Mouse (Mus musculus) heart, embryonic 12.5 days (tissue): Measurements from ENCODE around the gene Kctd3. TPM values are rescaled to one million over a fixed set of nuclear protein-coding genes. Genes with fewer than 3 reads are reported as not detected.

Experiments used
- ATAC-seq: fragments of 200-750 bp; cut with Nextera tagmentation; 2 replicates; pipeline ENCODE4 v1.8.0; 2017; ENCODE audit warnings: moderate TSS enrichment, moderate library complexity; ENCODE audit not compliant: insufficient number of reproducible peaks, low FRiP score
- H3K27ac ChIP-seq: fragments of 300-500 bp; sonication (generic); 2 replicates; pipeline ENCODE4 v1.5.1; 2016; ENCODE audit warnings: mild to moderate bottlenecking, moderate library complexity; ENCODE audit not compliant: poor library complexity, severe bottlenecking
- H3K27me3 ChIP-seq: fragments of 300-500 bp; sonication (generic); replicated peaks from 2 replicates; pipeline ENCODE4 v1.6.1; 2016; ENCODE audit warnings: mild to moderate bottlenecking, moderate library complexity
- H3K36me3 ChIP-seq: fragments of 300-500 bp; sonication (generic); 2 replicates; pipeline ENCODE4 v1.6.1; 2016; ENCODE audit warnings: mild to moderate bottlenecking, moderate library complexity
- H3K4me1 ChIP-seq: fragments of 300-500 bp; sonication (generic); replicated peaks from 2 replicates; pipeline ENCODE4 v1.6.1; 2016; ENCODE audit warnings: mild to moderate bottlenecking
- H3K4me2 ChIP-seq: fragments of 300-500 bp; sonication (generic); 2 replicates; pipeline ENCODE4 v1.6.1; 2016; ENCODE audit warnings: mild to moderate bottlenecking, moderate library complexity
- H3K4me3 ChIP-seq: fragments of 300-500 bp; sonication (generic); 2 replicates; pipeline ENCODE4 v1.5.1; 2016; ENCODE audit warnings: mild to moderate bottlenecking
- H3K9ac ChIP-seq: fragments of 300-500 bp; sonication (generic); 2 replicates; pipeline ENCODE4 v1.6.1; 2016; ENCODE audit warnings: mild to moderate bottlenecking, moderate library complexity
- H3K9me3 ChIP-seq: fragments of 300-500 bp; sonication (generic); replicated peaks from 2 replicates; pipeline ENCODE4 v1.6.1; 2016; ENCODE audit warnings: mild to moderate bottlenecking, moderate library complexity
- WGBS: fragments of 180-500 bp; shearing (Covaris S2); methylation state at CpG from one replicate; pipeline ENCODE4 v1.1.7; 2016; 5-methylcytosine and 5-hydroxymethylcytosine counted together
- polyA plus RNA-seq: library from polyadenylated mRNA; unstranded; fragments of >200 nt; fragmentation: Nextera tagmentation; extraction: Ambion mirVana; gene quantifications from 2 replicates; pipeline ENCODE4 v1.2.1, GENCODE M21; 2016

Kctd3 gene
- 28.0 and 28.7 TPM in 2 replicates for polyA plus RNA-seq

DNA sequence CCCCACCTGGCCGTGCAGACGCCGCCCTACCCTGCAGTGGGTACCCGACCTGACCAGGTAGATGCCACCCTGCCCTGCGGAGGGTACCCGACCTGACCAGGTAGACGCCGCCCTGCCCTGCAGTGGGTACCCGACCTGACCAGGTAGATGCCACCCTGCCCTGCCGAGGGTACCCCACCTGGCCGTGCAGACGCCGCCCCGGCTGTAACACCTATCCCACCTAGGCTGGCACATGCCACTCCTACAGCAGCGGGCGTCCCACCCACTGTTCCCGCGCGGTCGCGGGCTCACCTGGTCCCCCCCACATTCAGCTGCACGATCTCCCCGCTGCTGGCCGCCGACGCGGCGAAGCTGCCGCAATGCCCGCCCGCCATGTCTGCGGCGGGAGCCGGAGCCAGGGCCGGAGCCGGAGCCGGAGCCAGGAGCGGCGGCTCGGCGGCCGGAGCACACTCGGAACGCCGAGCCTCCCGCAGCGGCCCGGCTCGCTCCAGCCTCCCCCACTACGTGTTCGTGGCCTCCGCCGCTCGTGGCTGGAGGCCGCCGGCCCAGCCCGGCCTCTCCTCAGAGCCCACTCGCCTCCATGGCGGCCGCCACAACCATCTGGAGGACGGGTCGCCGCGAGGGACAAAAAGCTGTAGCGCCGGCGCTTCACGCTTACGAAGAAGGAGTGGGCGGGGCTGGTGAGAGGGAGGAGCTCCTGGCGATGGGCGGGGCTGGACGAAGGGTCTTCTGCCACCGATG is at the start of gene Kctd3:
Gene Kctd3, minus strand, starts transcription at position 603 of the 741 bp plus-strand sequence.
- no peaks in the 10 kb centered on the region for H3K9me3 ChIP-seq
- peak within 1 kb of the TSS; percentile 93 for H3K9ac ChIP-seq
- no peaks in the 10 kb centered on the region for H3K27me3 ChIP-seq
- 0 out of 2 replicates have a peak within 1 kb of the TSS, but pooled peaks have one; percentile 18 for H3K27ac ChIP-seq
- peaks cover 30% of the 10 kb centered on the region for H3K4me1 ChIP-seq
- ATAC-seq, result peak; percentile 95
- H3K4me3 ChIP-seq, result peak within 1 kb of the TSS; percentile 96
- WGBS, result under 1% methylated on average over 74 of the region's 74 CpGs
- H3K36me3 ChIP-seq, result peaks cover 7% of the 10 kb centered on the region
- peak within 1 kb of the TSS; percentile 98 for H3K4me2 ChIP-seq

DNA sequence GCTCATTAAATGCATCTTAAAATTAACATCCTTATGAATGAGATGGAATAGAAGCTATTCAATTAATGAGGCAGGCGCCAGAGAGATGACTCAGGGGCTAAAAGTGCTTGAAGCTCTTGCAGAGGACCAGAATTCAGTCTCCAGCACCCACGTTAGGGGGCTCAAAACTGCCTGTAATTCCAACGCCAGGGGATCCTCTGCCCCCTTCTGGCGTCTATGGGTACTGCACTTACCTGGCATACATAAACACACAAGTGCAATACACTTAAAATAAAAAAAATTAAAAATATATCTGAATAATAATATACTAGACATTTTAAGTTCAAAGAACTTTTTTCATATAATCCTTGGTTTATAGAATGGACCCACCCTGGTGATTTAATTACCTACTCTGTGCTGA is 49.8 kb upstream of the Kctd3 start:
- Histone ChIP-seq H3K9ac (no peak overlapping the region), H3K4me1 (no peaks in the 10 kb centered on the region), H3K4me2 (no peak overlapping the region), H3K27me3 (no peaks in the 10 kb centered on the region), H3K4me3 (no peak overlapping the region), H3K9me3 (0 out of 2 replicates have a peak, but pooled peaks cover 2% of the 10 kb centered on the region), H3K36me3 (no peaks in the 10 kb centered on the region), H3K27ac (no peak overlapping the region)
- ATAC-seq, result no peak
- 55% methylated on average over 4 of the region's 4 CpGs for WGBS

DNA sequence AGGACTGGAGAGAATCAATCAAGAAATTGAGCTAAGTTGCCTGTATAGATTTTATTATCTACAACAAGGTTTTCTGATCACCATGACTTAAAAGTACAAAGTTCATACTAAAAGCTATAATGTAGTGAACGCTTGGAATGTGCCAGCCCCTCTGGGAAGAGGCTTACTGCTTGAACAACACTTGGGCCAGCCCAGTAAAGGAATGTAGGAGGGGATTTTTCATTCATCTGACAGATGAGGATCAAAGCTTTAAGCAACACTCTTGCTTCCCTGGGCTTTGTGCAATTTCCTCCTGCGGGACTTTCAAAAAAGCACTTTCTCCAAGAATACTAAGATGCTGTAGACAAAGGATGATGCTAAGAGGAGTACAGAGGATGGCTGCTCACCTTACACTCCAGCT is 48.3 kb upstream of the Kctd3 start:
- Histone ChIP-seq H3K4me3 (no peak overlapping the region), H3K4me2 (no peak overlapping the region), H3K9me3 (0 out of 2 replicates have a peak, but pooled peaks cover 2% of the 10 kb centered on the region), H3K36me3 (no peaks in the 10 kb centered on the region), H3K9ac (no peak overlapping the region), H3K27me3 (no peaks in the 10 kb centered on the region), H3K27ac (no peak overlapping the region), H3K4me1 (no peaks in the 10 kb centered on the region)
- 53% methylated on average over 2 of the region's 2 CpGs for WGBS
- no peak for ATAC-seq

DNA sequence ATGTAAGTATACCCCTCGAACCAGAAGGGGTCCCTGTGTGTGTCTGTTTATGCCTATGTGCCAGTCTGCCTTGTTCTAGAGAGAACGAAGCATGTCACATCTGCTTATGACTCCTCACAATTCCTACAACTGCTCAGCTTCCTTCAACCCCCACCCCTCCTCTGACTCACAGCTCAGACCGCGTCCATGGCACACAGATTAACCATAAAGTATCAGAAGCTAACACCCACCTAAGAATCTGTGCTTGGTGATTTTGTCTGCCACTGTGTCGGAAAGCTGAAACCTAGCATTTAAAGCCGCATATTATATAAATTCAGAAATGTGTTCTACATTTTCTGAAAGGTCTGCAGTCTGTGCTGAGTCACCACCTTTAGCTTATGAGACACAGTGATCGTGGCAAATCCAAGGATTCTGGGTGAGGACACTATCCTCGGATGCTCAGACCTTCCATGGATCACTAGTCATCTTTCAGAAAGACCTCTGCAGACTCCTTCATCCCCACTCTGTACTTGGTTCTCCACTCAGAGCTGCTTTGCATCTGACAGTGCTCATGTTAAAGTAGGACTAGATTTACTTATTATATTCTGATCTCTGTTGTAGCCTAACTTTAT is 47.4 kb upstream of the Kctd3 start:
- H3K4me1 ChIP-seq, result 0 out of 2 replicates have a peak, but pooled peaks cover 3% of the 10 kb centered on the region
- no peak overlapping the region for H3K9ac ChIP-seq
- no peaks in the 10 kb centered on the region for H3K27me3 ChIP-seq
- H3K36me3 ChIP-seq, result no peaks in the 10 kb centered on the region
- WGBS, result 78% methylated on average over 8 of the region's 8 CpGs
- H3K9me3 ChIP-seq, result 0 out of 2 replicates have a peak, but pooled peaks cover 2% of the 10 kb centered on the region
- H3K4me3 ChIP-seq, result no peak overlapping the region
- ATAC-seq, result no peak
- H3K4me2 ChIP-seq, result no peak overlapping the region
- H3K27ac ChIP-seq, result no peak overlapping the region

GRCm38 (mm10) chr1:189054191-189054590 is 46.5 kb upstream of the Kctd3 start:
- Histone ChIP-seq H3K9ac (no peak overlapping the region), H3K4me2 (no peak overlapping the region), H3K9me3 (0 out of 2 replicates have a peak, but pooled peaks cover 2% of the 10 kb centered on the region), H3K4me3 (no peak overlapping the region), H3K27me3 (no peaks in the 10 kb centered on the region), H3K27ac (no peak overlapping the region), H3K4me1 (0 out of 2 replicates have a peak, but pooled peaks cover 3% of the 10 kb centered on the region), H3K36me3 (no peaks in the 10 kb centered on the region)
- 60% methylated on average over 5 of the region's 5 CpGs for WGBS
- no peak for ATAC-seq

- Histone ChIP-seq H3K4me2 (no peak overlapping the region), H3K27ac (no peak overlapping the region), H3K36me3 (no peaks in the 10 kb centered on the region), H3K27me3 (no peaks in the 10 kb centered on the region), H3K4me1 (0 out of 2 replicates have a peak, but pooled peaks cover 3% of the 10 kb centered on the region), H3K9me3 (no peaks in the 10 kb centered on the region), H3K9ac (no peak overlapping the region), H3K4me3 (no peak overlapping the region)
- ATAC-seq, result no peak
- WGBS, result 83% methylated on average over 4 of the region's 4 CpGs
Observed at GRCm38 (mm10) chr1:189052189-189052588, 44.5 kb upstream of the Kctd3 start.

DNA sequence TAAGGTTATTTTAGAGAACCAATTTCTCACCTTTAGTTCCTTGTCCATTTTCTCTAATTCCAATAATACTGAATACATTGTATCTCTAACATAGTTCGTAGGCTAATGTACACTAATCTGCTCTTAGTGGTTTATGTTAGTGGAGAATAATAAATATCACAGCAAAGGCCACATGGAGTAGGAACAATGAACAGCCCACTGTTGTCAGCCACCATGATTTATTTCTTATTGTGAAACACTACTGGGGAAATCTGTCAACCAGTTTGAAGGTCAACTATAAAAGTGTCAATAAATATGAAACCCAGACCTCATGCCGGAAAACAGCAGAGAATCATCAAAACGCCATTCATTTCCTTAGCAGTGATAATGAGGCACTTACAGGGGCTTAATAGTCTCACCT is 42.5 kb upstream of the Kctd3 start:
- H3K4me3 ChIP-seq, result no peak overlapping the region
- 76% methylated on average over 3 of the region's 3 CpGs for WGBS
- H3K36me3 ChIP-seq, result no peaks in the 10 kb centered on the region
- peaks cover 3% of the 10 kb centered on the region; the same call in 1 of the 2 replicates for H3K4me1 ChIP-seq
- ATAC-seq, result no peak
- no peak overlapping the region for H3K27ac ChIP-seq
- H3K27me3 ChIP-seq, result no peaks in the 10 kb centered on the region
- no peaks in the 10 kb centered on the region for H3K9me3 ChIP-seq
- H3K4me2 ChIP-seq, result no peak overlapping the region
- no peak overlapping the region for H3K9ac ChIP-seq

GRCm38 (mm10) chr1:189048331-189048730 is 40.7 kb upstream of the Kctd3 start:
- Histone ChIP-seq H3K9ac (no peak overlapping the region), H3K4me2 (no peak overlapping the region), H3K9me3 (no peaks in the 10 kb centered on the region), H3K36me3 (no peaks in the 10 kb centered on the region), H3K27ac (no peak overlapping the region), H3K27me3 (no peaks in the 10 kb centered on the region), H3K4me1 (peaks cover 3% of the 10 kb centered on the region; the same call in 1 of the 2 replicates), H3K4me3 (no peak overlapping the region)
- ATAC-seq, result no peak
- WGBS, result 77% methylated on average over 2 of the region's 2 CpGs

- Histone ChIP-seq H3K27me3 (no peaks in the 10 kb centered on the region), H3K9ac (no peak overlapping the region), H3K4me3 (no peak overlapping the region), H3K9me3 (no peaks in the 10 kb centered on the region), H3K36me3 (no peaks in the 10 kb centered on the region), H3K4me1 (peaks cover 3% of the 10 kb centered on the region; the same call in 1 of the 2 replicates), H3K27ac (no peak overlapping the region), H3K4me2 (no peak overlapping the region)
- WGBS, result 54% methylated on average over 3 of the region's 3 CpGs
- no peak for ATAC-seq
Observed at GRCm38 (mm10) chr1:189047918-189048317, 40.3 kb upstream of the Kctd3 start.

GRCm38 (mm10) chr1:189046831-189047230 is 39.2 kb upstream of the Kctd3 start:
- Histone ChIP-seq H3K27me3 (no peaks in the 10 kb centered on the region), H3K4me3 (no peak overlapping the region), H3K9me3 (no peaks in the 10 kb centered on the region), H3K4me2 (no peak overlapping the region), H3K4me1 (peaks cover 3% of the 10 kb centered on the region; the same call in 1 of the 2 replicates), H3K9ac (no peak overlapping the region), H3K27ac (no peak overlapping the region), H3K36me3 (no peaks in the 10 kb centered on the region)
- no peak for ATAC-seq
- WGBS, result 48% methylated on average over 3 of the region's 3 CpGs

DNA sequence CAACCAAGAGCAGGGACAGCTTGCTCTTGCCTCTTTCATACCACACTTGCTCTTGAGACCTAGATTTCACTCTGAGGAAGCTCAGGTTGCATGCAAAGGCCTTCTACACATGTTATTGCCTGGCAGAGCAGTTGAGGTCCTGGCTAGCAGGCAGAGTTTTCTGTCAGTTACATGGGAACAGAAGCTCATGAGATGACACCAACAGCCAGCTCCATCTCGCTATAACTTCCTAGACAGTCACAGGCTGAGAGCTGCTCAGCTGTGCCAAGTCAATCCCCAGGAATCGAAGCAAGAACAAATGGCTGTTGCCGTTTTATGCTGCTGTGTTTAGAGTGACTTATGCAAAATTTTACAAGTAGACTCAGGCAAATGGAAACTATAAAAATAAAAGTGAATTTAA is 38.7 kb upstream of the Kctd3 start:
- 84% methylated on average over 3 of the region's 3 CpGs for whole genome bisulfite sequencing
- no peaks in the 10 kb centered on the region for H3K27me3 ChIP-seq
- no peaks in the 10 kb centered on the region for H3K9me3 ChIP-seq
- H3K4me2 ChIP-seq, result no peak overlapping the region
- H3K4me1 ChIP-seq, result peaks cover 3% of the 10 kb centered on the region; the same call in 1 of the 2 replicates
- H3K4me3 ChIP-seq, result no peak overlapping the region
- no peak overlapping the region for H3K9ac ChIP-seq
- no peak overlapping the region for H3K27ac ChIP-seq
- H3K36me3 ChIP-seq, result no peaks in the 10 kb centered on the region
- no peak for ATAC-seq
